Mouse (Mus musculus) cerebellum, adult 9-11 months (tissue): ENCODE data around the gene Rnf187.
"Not testable (repeated sequence)": the region's sequence is repeated elsewhere in the genome, so short reads cannot be mapped to it uniquely, and the experiment has no call there.

ENCODE experiments used
- DNase-seq: peaks from one replicate; pipeline ENCODE4 v3.0.0; 2022

The Rnf187 gene

DNA sequence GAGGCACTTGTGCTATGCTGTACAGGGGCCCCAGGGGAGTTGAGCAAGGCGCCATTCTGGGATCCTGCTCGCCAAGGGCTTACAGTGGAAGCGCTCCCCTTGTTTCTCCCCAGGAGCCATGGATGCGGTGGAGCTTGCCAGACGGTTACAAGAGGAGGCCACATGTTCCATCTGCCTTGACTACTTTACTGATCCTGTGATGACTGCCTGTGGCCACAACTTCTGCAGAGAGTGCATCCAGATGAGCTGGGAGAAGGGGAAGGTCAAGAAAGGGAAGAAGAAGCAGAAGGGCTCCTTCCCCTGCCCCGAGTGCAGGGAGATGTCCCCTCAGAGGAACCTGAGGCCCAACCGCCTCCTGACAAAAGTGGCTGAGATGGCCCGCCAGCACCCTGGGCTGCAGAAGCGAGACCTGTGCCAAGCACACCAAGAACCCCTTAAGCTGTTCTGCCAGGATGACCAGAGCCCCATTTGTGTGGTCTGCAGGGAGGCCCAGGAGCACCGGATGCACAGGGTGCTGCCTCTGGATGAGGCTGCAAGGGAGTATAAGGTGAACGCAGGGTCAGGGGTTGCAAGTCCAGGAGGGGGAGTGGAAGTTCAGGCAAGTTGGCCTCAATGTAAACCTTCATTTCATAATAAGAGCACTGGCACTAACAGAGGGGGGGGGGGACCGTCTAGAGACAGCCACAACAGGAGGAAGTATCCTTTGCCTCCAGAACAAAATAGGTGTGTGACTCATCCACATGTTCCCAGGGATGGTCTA is 26.5 kb upstream of the Rnf187 start:
- DNase-seq: no peak

- no peak for DNase-seq
Measured at GRCm38 (mm10) chr11:58964216-58964615, 25.5 kb upstream of the Rnf187 start.

- peak; percentile 67 for DNase-seq
Measured at GRCm38 (mm10) chr11:58963543-58963942, 24.8 kb upstream of the Rnf187 start.

GRCm38 (mm10) chr11:58961364-58962177 is 22.9 kb upstream of the Rnf187 start:
- DNase-seq: peak; percentile 58

DNA sequence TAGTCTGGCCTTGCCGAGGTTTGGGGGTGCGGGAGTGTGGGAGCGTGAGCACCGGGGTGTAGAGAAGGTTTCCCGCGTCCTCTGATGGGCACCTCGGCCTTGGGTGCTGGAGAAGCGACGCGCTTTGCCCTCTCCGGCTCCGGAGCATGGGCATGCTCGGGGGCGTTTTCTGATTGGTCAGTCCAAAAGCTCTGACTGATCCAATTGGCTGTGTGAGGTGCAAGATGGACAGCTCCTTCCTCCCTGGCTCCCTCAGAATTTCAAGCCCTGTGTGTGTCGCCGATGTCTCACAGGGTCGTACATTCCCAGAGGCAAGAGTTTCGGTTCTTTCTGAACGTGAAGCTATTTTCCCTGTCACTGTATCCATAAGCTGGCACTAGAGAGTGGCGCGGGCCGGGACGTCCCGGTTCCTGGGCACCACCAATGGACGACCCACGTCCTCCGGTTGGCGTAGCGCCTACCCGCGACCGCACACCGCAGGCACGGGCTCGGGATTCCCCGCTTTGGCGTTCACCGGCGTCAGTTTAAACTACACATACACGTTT is 21.3 kb upstream of the Rnf187 start:
- DNase-seq: peak; percentile 95

- no peak for DNase-seq
Measured at GRCm38 (mm10) chr11:58959186-58959825, 20.6 kb upstream of the Rnf187 start.

DNA sequence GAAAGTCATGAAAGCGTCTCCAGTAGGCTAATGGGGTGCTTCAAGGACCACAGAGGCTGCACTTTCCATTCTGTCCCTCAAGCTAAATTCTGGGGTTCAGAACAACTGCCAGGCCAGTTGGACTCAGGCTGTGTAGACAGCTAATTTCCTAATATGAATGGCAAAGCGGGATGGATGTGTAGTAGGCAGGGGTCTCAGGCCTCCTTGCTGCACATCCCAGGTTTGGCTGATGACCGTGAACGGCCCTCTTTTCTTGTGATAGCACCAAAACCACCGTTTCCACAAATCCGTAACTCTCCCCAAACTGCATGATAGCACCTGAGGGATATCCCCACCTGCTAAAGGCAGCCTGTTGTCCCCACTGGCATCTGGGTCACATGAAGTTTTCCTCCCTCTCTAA is 19.8 kb upstream of the Rnf187 start:
- no peak for DNase-seq

DNA sequence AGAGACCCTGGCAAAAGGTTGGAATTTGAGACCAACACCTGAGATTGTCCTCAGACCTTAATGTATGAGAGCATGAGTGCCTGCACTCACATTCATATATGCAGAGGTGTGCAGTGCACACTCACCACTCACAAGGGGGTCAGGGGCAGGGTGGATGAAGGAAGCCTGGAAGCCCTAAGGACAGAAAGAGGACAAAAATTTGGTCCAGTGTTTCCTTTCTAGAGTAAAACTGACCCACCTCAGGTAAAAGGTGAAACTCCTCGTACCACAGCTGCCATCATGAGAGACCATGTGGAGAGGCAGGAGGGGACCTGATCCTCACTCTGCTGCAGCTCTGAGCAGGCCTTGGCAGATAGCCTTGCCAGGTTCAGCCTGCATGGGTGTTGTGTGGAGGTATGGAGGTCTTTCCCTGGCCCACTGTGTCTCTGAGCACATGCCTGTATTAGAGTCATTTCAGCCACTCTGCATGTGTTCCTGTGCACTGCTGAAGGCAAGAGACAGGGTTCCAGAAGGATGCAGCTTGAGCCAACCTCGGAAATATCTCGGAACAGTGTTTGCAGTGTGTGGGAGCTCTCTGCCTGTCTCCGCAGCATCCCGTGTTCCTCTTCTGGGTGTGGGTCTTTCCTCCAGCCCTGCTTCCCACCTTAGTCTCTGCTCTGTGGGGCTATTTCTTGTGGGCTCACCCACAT is 18.7 kb upstream of the Rnf187 start:
- DNase-seq: peak; percentile 65

GRCm38 (mm10) chr11:58955868-58956257 is 17.1 kb upstream of the Rnf187 start:
- no peak for DNase-seq

GRCm38 (mm10) chr11:58955143-58955867 is 16.6 kb upstream of the Rnf187 start:
- peak; percentile 63 for DNase-seq

DNA sequence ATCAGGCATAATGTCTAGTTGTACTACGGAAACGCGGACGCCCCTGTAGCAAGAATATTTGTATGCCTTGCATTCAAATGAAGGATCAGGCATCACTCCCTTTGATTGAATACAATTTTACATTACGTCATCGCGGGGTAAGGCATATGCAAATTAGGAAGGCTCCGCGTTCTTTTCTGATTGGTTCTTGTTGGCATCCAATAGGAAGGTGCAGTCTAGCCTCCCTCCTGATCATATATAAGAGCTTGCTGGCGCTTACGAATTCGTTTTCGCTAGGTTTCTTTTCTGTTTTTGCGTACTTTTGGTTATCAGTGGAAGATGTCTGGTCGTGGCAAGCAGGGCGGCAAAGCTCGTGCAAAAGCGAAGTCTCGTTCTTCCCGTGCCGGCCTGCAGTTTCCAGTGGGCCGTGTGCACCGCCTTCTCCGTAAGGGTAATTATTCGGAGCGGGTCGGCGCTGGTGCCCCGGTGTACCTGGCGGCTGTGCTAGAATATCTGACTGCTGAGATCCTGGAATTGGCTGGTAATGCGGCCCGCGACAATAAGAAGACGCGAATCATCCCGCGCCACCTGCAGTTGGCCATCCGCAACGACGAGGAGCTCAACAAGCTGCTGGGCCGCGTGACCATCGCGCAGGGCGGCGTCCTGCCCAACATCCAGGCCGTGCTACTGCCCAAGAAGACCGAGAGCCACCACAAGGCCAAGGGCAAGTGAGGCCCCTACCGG is 15.9 kb upstream of the Rnf187 start, which contains the start of the genes Hist3h2a and Trim17:
Hist3h2a (plus strand) TSS at position 266 of the 723 bp plus-strand sequence.
Trim17 (plus strand) TSS at position 266 of the 723 bp plus-strand sequence.
- DNase-seq: peak; percentile 97

GRCm38 (mm10) chr11:58954170-58954419 is 15.4 kb upstream of the Rnf187 start:
- DNase-seq: not testable (repeated sequence)

DNA sequence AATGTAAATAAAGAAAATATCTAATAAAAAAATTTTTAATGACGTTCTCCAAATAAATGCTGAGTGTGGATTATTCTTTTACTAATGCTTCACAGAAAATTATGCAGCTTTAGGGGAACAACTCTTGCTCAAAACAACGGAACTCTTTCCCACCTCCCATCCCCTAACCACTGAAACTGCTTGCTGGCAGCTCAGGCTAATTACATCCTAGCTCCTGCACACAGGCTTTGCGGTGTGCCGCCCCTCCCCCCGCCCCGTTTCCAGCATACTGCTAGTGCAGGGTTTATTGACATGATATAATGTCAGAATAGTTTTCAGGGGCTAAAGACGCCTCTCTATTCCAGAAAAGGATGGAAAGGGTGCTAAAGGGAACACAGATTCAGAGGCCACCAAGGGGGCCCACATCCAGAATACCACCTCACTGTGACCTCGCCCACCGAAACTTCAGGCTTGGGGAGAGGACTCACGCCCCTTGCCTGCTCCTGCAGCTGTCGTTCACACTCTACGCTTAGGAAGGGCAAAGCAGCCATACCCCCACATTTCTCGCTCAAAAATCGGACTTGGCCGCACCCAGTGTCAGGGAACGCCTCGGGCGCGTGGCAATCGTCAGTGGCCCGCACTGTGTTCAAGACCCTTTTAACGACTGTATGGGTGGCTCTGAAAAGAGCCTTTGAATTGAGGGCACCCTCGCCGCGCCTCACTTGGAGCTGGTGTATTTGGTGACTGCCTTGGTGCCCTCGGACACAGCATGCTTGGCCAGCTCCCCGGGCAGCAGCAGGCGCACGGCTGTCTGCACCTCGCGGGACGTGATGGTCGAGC is 14.8 kb upstream of the Rnf187 start:
- DNase-seq: no peak

DNA sequence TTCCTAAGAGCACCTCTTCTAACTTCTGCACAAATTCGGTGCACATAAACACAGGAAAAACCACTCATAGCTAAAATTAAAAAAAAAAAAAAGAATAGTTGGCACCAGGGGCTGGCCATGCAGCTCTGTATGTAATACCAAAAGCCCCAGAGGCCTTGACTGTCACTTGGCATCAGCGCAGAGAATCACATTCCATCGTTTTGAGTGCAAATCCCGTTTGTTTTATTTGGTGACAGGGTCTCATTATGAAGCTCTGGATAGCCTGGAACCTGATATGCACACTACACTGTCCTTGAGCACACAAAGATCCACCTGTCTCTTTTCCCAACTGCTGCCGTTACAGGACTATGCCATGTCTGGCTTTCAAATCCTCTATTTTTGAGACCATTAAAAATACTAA is 12.5 kb upstream of the Rnf187 start:
- DNase-seq: peak; percentile 50

- peak; percentile 86 for DNase-seq
Measured at GRCm38 (mm10) chr11:58949480-58950431, 11.0 kb upstream of the Rnf187 start.

GRCm38 (mm10) chr11:58948542-58949479 is 10.1 kb upstream of the Rnf187 start, which contains the start of gene Hist3h2ba:
Gene Hist3h2ba (plus strand): TSS chr11:58948920.
- DNase-seq: peak; percentile 92

GRCm38 (mm10) chr11:58947798-58948528 is 9.2 kb upstream of the Rnf187 start:
- peak; percentile 85 for DNase-seq
